Mouse (Mus musculus) C2C12 (cell line): ENCODE measurements at regions not wholly inside any gene's neighbourhood (a gene's known extent, or its start where the extent isn't known, plus 50 kb on each side); places are given as distances from the start of the nearest gene placed in this dataset.

Experiments used
- H3K27me3 ChIP-seq: one replicate; pipeline ENCODE4 v1.6.1; 2011; ENCODE audit not compliant: control insufficient read depth, insufficient read depth, insufficient read length
- H3K36me3 ChIP-seq: one replicate; pipeline ENCODE4 v1.6.1; 2011; ENCODE audit not compliant: control insufficient read depth, insufficient read depth
- H3K4me3 ChIP-seq: one replicate; pipeline ENCODE4 v1.5.1; 2011; ENCODE audit warnings: mild to moderate bottlenecking, control low read depth; ENCODE audit not compliant: poor library complexity, insufficient read depth, severe bottlenecking
- H3K79me2 ChIP-seq: one replicate; pipeline ENCODE4 v1.6.1; 2011; ENCODE audit not compliant: control insufficient read depth, insufficient read depth
- H3K79me3 ChIP-seq: one replicate; pipeline ENCODE4 v1.6.1; 2011; ENCODE audit warnings: low read depth, control low read depth
- H3ac ChIP-seq: one replicate; pipeline ENCODE3; 2011; ENCODE audit warnings: low read depth; ENCODE audit not compliant: control insufficient read depth, insufficient read length
- CEBPB ChIP-seq: IDR thresholded peaks from one replicate; pipeline ENCODE4 v1.6.1; 2011; ENCODE audit warnings: low read depth, mild to moderate bottlenecking, control low read depth, moderate library complexity
- CTCF ChIP-seq: IDR thresholded peaks from one replicate; pipeline ENCODE4 v1.5.1; 2011; ENCODE audit not compliant: control insufficient read depth, insufficient read depth, insufficient read length
- FOSL1 ChIP-seq: IDR thresholded peaks from one replicate; pipeline ENCODE4 v1.8.0; 2011; ENCODE audit warnings: mild to moderate bottlenecking, low read length; ENCODE audit not compliant: poor library complexity, insufficient read depth, severe bottlenecking
- MAX ChIP-seq: IDR thresholded peaks from one replicate; pipeline ENCODE4 v1.6.1; 2011; ENCODE audit warnings: mild to moderate bottlenecking, control low read depth
- MYOD1 ChIP-seq: IDR thresholded peaks from one replicate; pipeline ENCODE4 v1.6.1; 2011; ENCODE audit warnings: low read depth; ENCODE audit not compliant: control insufficient read depth, insufficient read length
- MYOG ChIP-seq: IDR thresholded peaks from one replicate; pipeline ENCODE4 v1.6.1; 2011; ENCODE audit not compliant: control insufficient read depth, insufficient read length; ENCODE audit errors: extremely low read depth
- USF1 ChIP-seq: IDR thresholded peaks from one replicate; pipeline ENCODE4 v1.6.1; 2011; ENCODE audit warnings: low read depth, mild to moderate bottlenecking, control low read depth, moderate library complexity

GRCm38 (mm10) chr11:71897551-71897950 lies 139.8 kb downstream of the Aipl1 start:
- no peaks in the 10 kb centered on the region for H3K36me3 ChIP-seq
- TF ChIP-seq FOSL1 (no peak), CEBPB (no peak), CTCF (no peak), MYOG (no peak), USF1 (no peak), MYOD1 (no peak), MAX (no peak)
- H3K79me3 ChIP-seq: no peaks in the 10 kb centered on the region
- no peak overlapping the region for H3ac ChIP-seq
- H3K27me3 ChIP-seq: no peaks in the 10 kb centered on the region
- H3K79me2 ChIP-seq: no peaks in the 10 kb centered on the region
- H3K4me3 ChIP-seq: no peak overlapping the region

GRCm38 (mm10) chr11:71897141-71897540 lies 140.2 kb downstream of the Aipl1 start:
- H3K79me2 ChIP-seq: no peaks in the 10 kb centered on the region
- H3K36me3 ChIP-seq: no peaks in the 10 kb centered on the region
- H3K27me3 ChIP-seq: no peaks in the 10 kb centered on the region
- H3K79me3 ChIP-seq: no peaks in the 10 kb centered on the region
- H3ac ChIP-seq: no peak overlapping the region
- H3K4me3 ChIP-seq: no peak overlapping the region
- no peak for TF ChIP-seq MAX
- TF ChIP-seq MYOD1: no peak
- no peak for TF ChIP-seq USF1
- no peak for TF ChIP-seq CEBPB
- no peak for TF ChIP-seq CTCF
- no peak for TF ChIP-seq MYOG
- TF ChIP-seq FOSL1: no peak

GRCm38 (mm10) chr11:71891181-71891580 lies 141.5 kb downstream of the Wscd1 start:
- H3K79me3 ChIP-seq: no peaks in the 10 kb centered on the region
- no peak overlapping the region for H3ac ChIP-seq
- no peak overlapping the region for H3K4me3 ChIP-seq
- H3K27me3 ChIP-seq: no peaks in the 10 kb centered on the region
- no peaks in the 10 kb centered on the region for H3K79me2 ChIP-seq
- no peak for TF ChIP-seq MAX
- no peak for TF ChIP-seq CEBPB
- no peak for TF ChIP-seq USF1
- no peak for TF ChIP-seq FOSL1
- no peak for TF ChIP-seq MYOD1
- no peak for TF ChIP-seq CTCF
- TF ChIP-seq MYOG: no peak
- no peaks in the 10 kb centered on the region for H3K36me3 ChIP-seq

- Histone ChIP-seq H3ac (no peak overlapping the region), H3K27me3 (no peaks in the 10 kb centered on the region), H3K36me3 (no peaks in the 10 kb centered on the region), H3K4me3 (no peak overlapping the region), H3K79me3 (no peaks in the 10 kb centered on the region), H3K79me2 (no peaks in the 10 kb centered on the region)
- no peak for TF ChIP-seq CEBPB
- no peak for TF ChIP-seq MAX
- TF ChIP-seq MYOG: no peak
- no peak for TF ChIP-seq CTCF
- TF ChIP-seq FOSL1: no peak
- TF ChIP-seq USF1: no peak
- TF ChIP-seq MYOD1: no peak
Measured at GRCm38 (mm10) chr11:71889161-71889560, 139.4 kb downstream of the Wscd1 start.

- Histone ChIP-seq H3K36me3 (no peaks in the 10 kb centered on the region), H3K79me3 (no peaks in the 10 kb centered on the region), H3ac (no peak overlapping the region), H3K27me3 (no peaks in the 10 kb centered on the region), H3K4me3 (no peak overlapping the region), H3K79me2 (no peaks in the 10 kb centered on the region)
- no peak for TF ChIP-seq MYOD1
- no peak for TF ChIP-seq FOSL1
- TF ChIP-seq MYOG: no peak
- TF ChIP-seq CTCF: no peak
- TF ChIP-seq MAX: no peak
- TF ChIP-seq CEBPB: no peak
- TF ChIP-seq USF1: no peak
Measured at GRCm38 (mm10) chr11:71887211-71887610, 137.5 kb downstream of the Wscd1 start.

GRCm38 (mm10) chr11:71886771-71887170 lies 137.1 kb downstream of the Wscd1 start:
- Histone ChIP-seq H3ac (no peak overlapping the region), H3K36me3 (no peaks in the 10 kb centered on the region), H3K27me3 (no peaks in the 10 kb centered on the region), H3K79me3 (no peaks in the 10 kb centered on the region), H3K4me3 (no peak overlapping the region), H3K79me2 (no peaks in the 10 kb centered on the region)
- TF ChIP-seq MAX (no peak), CEBPB (no peak), MYOD1 (no peak), MYOG (no peak), CTCF (no peak), FOSL1 (no peak), USF1 (no peak)

GRCm38 (mm10) chr11:71884861-71885260 lies 135.1 kb downstream of the Wscd1 start:
- no peak for TF ChIP-seq MYOG
- TF ChIP-seq MAX: no peak
- no peak for TF ChIP-seq USF1
- no peak for TF ChIP-seq CTCF
- no peak for TF ChIP-seq FOSL1
- TF ChIP-seq MYOD1: no peak
- TF ChIP-seq CEBPB: no peak
- Histone ChIP-seq H3K79me3 (no peaks in the 10 kb centered on the region), H3K79me2 (no peaks in the 10 kb centered on the region), H3K27me3 (no peaks in the 10 kb centered on the region), H3ac (no peak overlapping the region), H3K36me3 (no peaks in the 10 kb centered on the region), H3K4me3 (no peak overlapping the region)
